Mouse (Mus musculus) bone marrow, adult 2 months (tissue): ENCODE results near the gene B4galnt3.

Source experiments
- CTCF ChIP-seq: fragments of 200-500 bp; IDR thresholded peaks from 2 replicates; pipeline ENCODE4 v1.5.1; 2011; ENCODE audit warnings: low read length, control low read depth; ENCODE audit not compliant: control insufficient read depth, insufficient read depth
- POLR2A ChIP-seq: fragments of 200-500 bp; IDR thresholded peaks from 2 replicates; pipeline ENCODE4 v1.6.1; 2011; ENCODE audit warnings: low read depth, mild to moderate bottlenecking, control low read depth, low read length, borderline replicate concordance; ENCODE audit not compliant: control insufficient read depth

GRCm38 (mm10) chr6:120264151-120264550, 30.2 kb downstream of the B4galnt3 start:
- TF ChIP-seq CTCF (no peak), POLR2A (no peak)
